Mouse (Mus musculus) kidney, embryonic 16.5 days (tissue): Measurements from ENCODE around the gene Wdr78. TPM values are rescaled to one million over a fixed set of nuclear protein-coding genes. Genes with fewer than 3 reads are reported as not detected.

Experiments used
- ATAC-seq: fragments of 200-750 bp; cut with Nextera tagmentation; 2 replicates; pipeline ENCODE4 v1.8.0; 2017; ENCODE audit warnings: moderate TSS enrichment; ENCODE audit not compliant: low FRiP score, low TSS enrichment
- H3K27ac ChIP-seq: fragments of 300-500 bp; sonication (generic); 2 replicates; pipeline ENCODE4 v1.5.1; 2014; ENCODE audit warnings: low read length
- H3K27me3 ChIP-seq: fragments of 300-500 bp; sonication (generic); 2 replicates; pipeline ENCODE4 v1.6.1; 2014; ENCODE audit warnings: low read length, control low read depth, mixed read lengths; ENCODE audit not compliant: insufficient read depth
- H3K36me3 ChIP-seq: fragments of 300-500 bp; sonication (generic); 2 replicates; pipeline ENCODE4 v1.6.1; 2014; ENCODE audit warnings: low read length, control low read depth, mixed read lengths; ENCODE audit not compliant: insufficient read depth
- H3K4me1 ChIP-seq: fragments of 300-500 bp; sonication (generic); 2 replicates; pipeline ENCODE4 v1.6.1; 2014; ENCODE audit warnings: low read length, control low read depth, mixed read lengths; ENCODE audit not compliant: insufficient read depth
- H3K4me2 ChIP-seq: fragments of 300-500 bp; sonication (generic); replicated peaks from 2 replicates; pipeline ENCODE4 v1.6.1; 2014; ENCODE audit warnings: low read depth, low read length
- H3K4me3 ChIP-seq: fragments of 300-500 bp; sonication (generic); 2 replicates; pipeline ENCODE4 v1.5.1; 2014; ENCODE audit warnings: mild to moderate bottlenecking, low read length
- H3K9ac ChIP-seq: fragments of 300-500 bp; sonication (generic); replicated peaks from 2 replicates; pipeline ENCODE4 v1.6.1; 2014; ENCODE audit warnings: low read length
- H3K9me3 ChIP-seq: fragments of 300-500 bp; sonication (generic); 2 replicates; pipeline ENCODE4 v1.6.1; 2016; ENCODE audit warnings: low read length, control low read depth
- WGBS: fragments of 180-500 bp; shearing (Covaris S2); extraction: QIAGEN DNeasy Blood & Tissue Kit; methylation state at CpG from one replicate; pipeline ENCODE4 v1.1.7; 2014; 5-methylcytosine and 5-hydroxymethylcytosine counted together
- polyA plus RNA-seq: library from polyadenylated mRNA; unstranded; fragments of >200 nt; fragmentation: Nextera tagmentation; extraction: Ambion mirVana; gene quantifications from 2 replicates; pipeline ENCODE4 v1.2.1, GENCODE M21; 2015

The Wdr78 gene
- polyA plus RNA-seq, 1 experiment from 2014 or later = 4.3 TPM

- no peak for ATAC-seq
- Histone ChIP-seq H3K4me2 (no peak overlapping the region), H3K36me3 (no peaks in the 10 kb centered on the region), H3K4me3 (no peak overlapping the region), H3K9ac (no peak overlapping the region), H3K9me3 (no peaks in the 10 kb centered on the region), H3K27ac (no peak overlapping the region), H3K4me1 (no peaks in the 10 kb centered on the region), H3K27me3 (no peaks in the 10 kb centered on the region)
- WGBS = 73% methylated on average over 5 of the region's 5 CpGs
Observed at GRCm38 (mm10) chr4:102989391-102989790, 125.0 kb downstream of the Wdr78 start.

- no peak overlapping the region for H3K9ac ChIP-seq
- ATAC-seq = no peak
- 75% methylated on average over 6 of the region's 6 CpGs for WGBS
- no peak overlapping the region for H3K4me2 ChIP-seq
- no peak overlapping the region for H3K4me3 ChIP-seq
- H3K27ac ChIP-seq = no peak overlapping the region
- H3K4me1 ChIP-seq = no peaks in the 10 kb centered on the region
- H3K27me3 ChIP-seq = no peaks in the 10 kb centered on the region
- H3K36me3 ChIP-seq = no peaks in the 10 kb centered on the region
- H3K9me3 ChIP-seq = no peaks in the 10 kb centered on the region
Observed at GRCm38 (mm10) chr4:102988526-102988925, 125.8 kb downstream of the Wdr78 start.

Other genes with a start within 250 kb of the Wdr78 start
- 0.51 and 0.61 TPM in 2 replicates for gene Tctex1d1, start 135.9 kb downstream of the Wdr78 start, polyA plus RNA-seq
- not detected in 2 replicates for gene Insl5, start 87.7 kb downstream of the Wdr78 start, polyA plus RNA-seq
- 36.4 and 37.1 TPM in 2 replicates for gene Mier1, start 165 bp downstream of the Wdr78 start, polyA plus RNA-seq
- 7.3 and 8.2 TPM in 2 replicates for gene Slc35d1, start 100.6 kb upstream of the Wdr78 start, polyA plus RNA-seq
- not detected in 2 replicates for gene 4921539E11Rik, start 176.3 kb upstream of the Wdr78 start, polyA plus RNA-seq
- 25.0 and 27.1 TPM in 2 replicates for gene Oma1, start 199.3 kb upstream of the Wdr78 start, polyA plus RNA-seq